Mouse (Mus musculus): ENCODE data around the gene Rbm8a. TPM values are rescaled to one million over a fixed set of nuclear protein-coding genes. Genes with fewer than 3 reads are reported as not detected.

Rbm8a gene
- polyA plus RNA-seq, 1 experiment from 2014 or later, result 78.8 TPM

DNA sequence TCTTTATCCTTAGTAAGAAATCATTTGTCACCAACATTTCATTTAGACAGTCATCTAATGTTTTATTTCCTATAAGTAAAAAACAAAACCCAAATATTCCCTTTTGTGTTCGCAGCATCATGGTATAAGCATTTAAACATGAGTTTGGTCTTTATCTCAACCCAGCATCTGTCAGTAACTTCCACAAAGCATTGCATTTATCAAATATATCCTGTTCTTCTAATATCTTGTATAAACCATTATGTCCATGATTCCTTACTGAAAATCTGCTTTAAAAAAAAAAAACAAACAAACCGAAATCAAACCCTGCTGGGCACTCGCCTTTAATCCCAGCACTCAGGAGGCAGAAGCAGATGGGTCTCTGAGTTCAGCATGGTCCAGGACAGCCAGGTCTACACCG is 23.1 kb upstream of the Rbm8a start:
- no peak overlapping the region for H3K27ac ChIP-seq
- H3K4me3 ChIP-seq (replicated peaks), result no peak overlapping the region
- 78% methylated on average over 4 of the region's 4 CpGs for WGBS (ENCODE audit: insufficient replicate concordance)
- peaks cover under 1% of the 10 kb centered on the region for H3K4me1 ChIP-seq (replicated peaks)
- no peak overlapping the region for H3K4me2 ChIP-seq
- H3K27me3 ChIP-seq, result peaks cover 19% of the 10 kb centered on the region
- no peaks in the 10 kb centered on the region for H3K9me3 ChIP-seq (replicated peaks)
- DNase-seq (no peak), ATAC-seq (ENCODE audit: low read depth) (no peak)
- H3K9ac ChIP-seq, result no peak overlapping the region
- no peaks in the 10 kb centered on the region for H3K36me3 ChIP-seq

DNA sequence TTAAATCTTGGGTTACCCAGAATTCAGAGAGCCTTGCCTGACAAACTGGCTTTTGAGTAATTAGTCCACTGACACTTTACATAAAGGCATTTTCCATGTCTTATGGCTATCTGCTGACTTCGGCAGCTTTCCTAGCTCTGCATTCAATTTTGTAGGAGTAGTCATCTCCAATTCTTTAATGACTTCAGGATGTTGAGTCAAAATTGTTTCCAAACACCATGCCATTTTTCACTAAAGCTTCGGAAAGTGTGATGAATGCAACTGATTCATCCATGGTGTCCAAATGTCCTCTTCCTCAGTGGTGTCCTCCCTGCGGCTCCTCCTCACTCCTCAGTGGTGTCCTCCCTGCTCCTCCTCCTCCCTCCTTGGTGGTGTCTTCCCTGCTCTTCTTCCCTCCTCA is 11.8 kb upstream of the Rbm8a start:
- ATAC-seq (ENCODE audit: low read depth) (no peak), DNase-seq (no peak)
- Histone ChIP-seq H3K4me2 (no peak overlapping the region), H3K4me1 (replicated peaks) (no peaks in the 10 kb centered on the region), H3K27ac (no peak overlapping the region), H3K9me3 (replicated peaks) (no peaks in the 10 kb centered on the region), H3K36me3 (peaks cover 14% of the 10 kb centered on the region), H3K27me3 (no peaks in the 10 kb centered on the region), H3K9ac (no peak overlapping the region), H3K4me3 (replicated peaks) (no peak overlapping the region)
- 82% methylated on average over 3 of the region's 3 CpGs for WGBS (ENCODE audit: insufficient replicate concordance)

DNA sequence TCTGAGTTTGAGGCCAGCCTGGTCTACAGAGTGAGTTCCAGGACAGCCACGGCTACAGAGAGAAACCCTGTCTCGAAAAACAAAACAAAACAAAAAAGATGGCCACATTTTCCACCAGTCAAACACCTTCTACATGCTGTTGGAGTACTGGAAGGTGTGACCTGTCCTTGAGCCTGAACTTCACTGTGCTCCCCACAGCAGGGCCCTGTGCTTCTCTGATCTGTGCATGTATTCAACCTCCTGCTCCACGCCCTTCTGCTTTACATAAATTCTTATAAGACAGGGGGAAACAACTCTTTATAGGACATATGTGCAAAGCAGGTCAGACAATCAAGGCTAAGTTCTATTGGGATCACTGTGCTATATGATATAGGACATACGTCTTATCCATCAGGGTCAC is 6.5 kb upstream of the Rbm8a start:
- Histone ChIP-seq H3K27ac (no peak overlapping the region), H3K4me3 (replicated peaks) (no peak overlapping the region), H3K36me3 (peaks cover 25% of the 10 kb centered on the region), H3K4me2 (no peak overlapping the region), H3K9me3 (replicated peaks) (no peaks in the 10 kb centered on the region), H3K9ac (no peak overlapping the region), H3K27me3 (no peaks in the 10 kb centered on the region), H3K4me1 (replicated peaks) (no peaks in the 10 kb centered on the region)
- ATAC-seq (ENCODE audit: low read depth) (no peak), DNase-seq (no peak)
- WGBS (ENCODE audit: insufficient replicate concordance), result 81% methylated on average over 4 of the region's 4 CpGs

DNA sequence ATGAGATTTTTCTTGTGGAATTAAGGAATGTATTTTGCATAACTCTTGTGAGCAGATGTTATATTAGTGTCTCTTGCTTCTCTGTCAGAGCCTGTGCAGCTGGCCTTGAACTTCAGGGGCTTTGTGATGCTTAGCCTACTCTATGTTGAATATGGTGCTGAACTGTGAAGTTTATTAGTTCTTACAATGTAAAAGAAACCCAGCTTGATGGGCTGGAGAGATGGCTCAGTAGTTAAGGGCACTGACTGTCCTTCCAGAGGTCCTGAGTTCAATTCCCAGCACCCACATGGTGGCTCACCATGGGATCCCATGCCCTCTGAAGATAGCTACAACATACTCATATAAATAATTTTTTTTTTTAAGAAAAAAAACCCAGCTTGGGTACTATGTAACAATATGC is 2.3 kb downstream of the Rbm8a start:
- peaks cover 51% of the 10 kb centered on the region for H3K4me1 ChIP-seq (replicated peaks)
- no peaks in the 10 kb centered on the region for H3K9me3 ChIP-seq (replicated peaks)
- no peak for DNase-seq
- H3K36me3 ChIP-seq, result peaks cover 28% of the 10 kb centered on the region
- no peaks in the 10 kb centered on the region for H3K27me3 ChIP-seq
- no peak overlapping the region for H3K27ac ChIP-seq
- ATAC-seq (ENCODE audit: low read depth), result no peak
- no peak overlapping the region for H3K9ac ChIP-seq
- no peak overlapping the region for H3K4me2 ChIP-seq
- H3K4me3 ChIP-seq (replicated peaks), result no peak overlapping the region

DNA sequence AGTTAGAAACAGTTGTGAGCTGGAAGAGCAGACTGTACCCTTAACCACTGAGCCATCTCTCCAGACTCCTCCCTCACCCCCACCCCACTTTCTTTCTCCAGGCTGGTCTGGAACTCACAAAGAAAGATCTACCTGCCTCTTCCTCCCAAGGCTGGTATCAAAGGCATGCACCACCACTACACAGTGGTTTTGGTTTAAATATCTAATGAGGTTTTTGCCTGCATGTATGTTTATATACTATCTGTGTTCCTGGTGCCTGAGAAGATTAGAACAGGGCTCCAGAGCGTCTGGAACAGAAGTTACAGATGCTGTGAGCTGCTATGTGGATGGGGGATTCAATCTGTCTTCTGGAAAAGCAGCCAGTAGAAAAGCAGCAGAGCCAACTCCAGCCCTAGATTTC is 4.3 kb downstream of the Rbm8a start:
- H3K4me3 ChIP-seq (replicated peaks), result no peak overlapping the region
- no peak overlapping the region for H3K27ac ChIP-seq
- 36% methylated on average over 1 of the region's 1 CpGs for WGBS (ENCODE audit: insufficient replicate concordance)
- 0 out of 2 replicates have a peak overlapping the region, but pooled peaks have one; percentile 93 for H3K4me2 ChIP-seq
- no peak for ATAC-seq (ENCODE audit: low read depth)
- no peak overlapping the region for H3K9ac ChIP-seq
- H3K36me3 ChIP-seq, result peaks cover 39% of the 10 kb centered on the region
- no peaks in the 10 kb centered on the region for H3K27me3 ChIP-seq
- H3K4me1 ChIP-seq (replicated peaks), result peaks cover 47% of the 10 kb centered on the region
- H3K9me3 ChIP-seq (replicated peaks), result no peaks in the 10 kb centered on the region
- DNase-seq, result no peak

DNA sequence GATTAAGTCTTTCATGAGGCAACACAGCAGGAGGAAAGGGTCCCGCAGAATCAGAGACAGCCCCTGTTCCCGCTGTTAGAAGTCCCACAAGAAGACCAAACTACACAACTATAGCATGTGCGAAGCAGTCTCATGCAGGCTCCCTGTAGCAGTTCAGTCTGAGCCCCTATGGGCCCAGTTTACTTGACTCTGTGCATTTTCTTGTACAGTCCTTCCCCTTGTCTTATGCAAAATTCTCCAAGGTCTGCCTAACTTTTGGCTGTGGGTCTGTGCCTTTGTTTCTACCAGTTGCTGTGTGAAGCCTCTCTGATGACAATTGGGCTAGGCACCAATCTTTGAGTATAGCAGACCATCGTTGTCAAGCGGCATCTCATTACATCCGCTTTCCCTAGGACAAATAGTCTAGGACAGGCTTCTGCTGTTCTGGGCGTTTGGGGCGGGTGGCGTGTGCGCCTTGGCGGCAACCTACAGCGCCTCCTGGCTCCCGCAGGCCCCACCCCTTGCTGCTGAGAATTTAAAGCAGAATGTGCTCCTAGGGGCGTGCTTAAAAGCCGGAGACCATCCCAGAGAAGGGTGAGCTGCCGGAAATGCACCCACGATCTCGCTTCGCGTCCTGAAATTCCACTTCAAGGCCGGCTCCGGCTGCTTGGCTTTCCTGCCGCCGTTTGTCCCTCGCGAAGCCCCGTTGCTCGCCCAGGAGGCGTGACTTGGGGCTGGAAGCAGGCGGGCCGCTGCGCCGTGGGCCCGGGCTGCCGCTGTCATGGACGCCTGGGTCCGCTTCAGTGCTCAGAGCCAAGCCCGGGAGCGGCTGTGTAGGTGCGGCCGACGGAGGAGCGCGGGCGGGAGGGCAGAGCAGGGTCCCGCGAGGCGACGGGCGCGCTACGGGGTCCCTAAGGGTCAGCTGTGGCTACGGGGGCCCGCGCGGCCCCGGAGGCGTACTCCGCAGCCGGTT is 5.5 kb downstream of the Rbm8a start, which contains the start of the genes Pex11b and Gm42957:
TSS of gene Pex11b (plus strand) at position 449 of the 952 bp plus-strand sequence.
TSS of gene Gm42957 (plus strand) at position 547 of the 952 bp plus-strand sequence.
- peak within 1 kb of the TSS; percentile 87 for H3K27ac ChIP-seq
- H3K27me3 ChIP-seq, result no peaks in the 10 kb centered on the region
- H3K36me3 ChIP-seq, result peaks cover 44% of the 10 kb centered on the region
- peaks cover 45% of the 10 kb centered on the region for H3K4me1 ChIP-seq (replicated peaks)
- ATAC-seq (ENCODE audit: low read depth) (peak; percentile 90), DNase-seq (peak; percentile 73)
- H3K9me3 ChIP-seq (replicated peaks), result no peaks in the 10 kb centered on the region
- 3% methylated on average over 60 of the region's 60 CpGs for WGBS (ENCODE audit: insufficient replicate concordance)
- H3K4me3 ChIP-seq (replicated peaks), result peak within 1 kb of the TSS; percentile 94
- H3K9ac ChIP-seq, result peak within 1 kb of the TSS; percentile 96
- peak within 1 kb of the TSS; percentile 93 for H3K4me2 ChIP-seq

DNA sequence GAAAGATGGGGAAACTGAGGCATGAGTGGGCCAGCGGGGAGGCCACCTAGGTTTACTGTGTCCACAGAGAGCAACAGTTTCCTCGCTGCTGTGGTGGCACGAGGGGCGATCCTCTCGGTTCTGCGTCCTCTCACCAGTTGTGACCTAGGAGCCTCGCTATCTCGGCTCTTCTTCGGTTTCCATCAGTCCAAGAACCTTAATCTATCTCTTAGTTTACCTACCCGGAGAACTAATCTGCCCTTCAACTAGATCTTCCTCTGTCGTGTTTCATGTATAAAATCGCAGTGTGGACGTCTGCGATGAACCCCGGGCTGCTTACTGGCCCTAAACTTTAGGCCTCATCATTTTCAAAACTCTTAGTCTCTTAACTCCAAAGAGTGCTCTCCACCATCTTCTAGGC is 6.2 kb downstream of the Rbm8a start:
- ATAC-seq (ENCODE audit: low read depth), result peak; percentile 27
- Histone ChIP-seq H3K36me3 (peaks cover 40% of the 10 kb centered on the region), H3K27me3 (no peaks in the 10 kb centered on the region), H3K4me3 (replicated peaks) (peak overlapping the region; percentile 94), H3K9ac (peak overlapping the region; percentile 96), H3K4me1 (replicated peaks) (peaks cover 39% of the 10 kb centered on the region), H3K27ac (peak overlapping the region; percentile 87), H3K9me3 (replicated peaks) (no peaks in the 10 kb centered on the region), H3K4me2 (peak overlapping the region; percentile 93)
- 8% methylated on average over 15 of the region's 15 CpGs for WGBS (ENCODE audit: insufficient replicate concordance)
- DNase-seq, result no peak

DNA sequence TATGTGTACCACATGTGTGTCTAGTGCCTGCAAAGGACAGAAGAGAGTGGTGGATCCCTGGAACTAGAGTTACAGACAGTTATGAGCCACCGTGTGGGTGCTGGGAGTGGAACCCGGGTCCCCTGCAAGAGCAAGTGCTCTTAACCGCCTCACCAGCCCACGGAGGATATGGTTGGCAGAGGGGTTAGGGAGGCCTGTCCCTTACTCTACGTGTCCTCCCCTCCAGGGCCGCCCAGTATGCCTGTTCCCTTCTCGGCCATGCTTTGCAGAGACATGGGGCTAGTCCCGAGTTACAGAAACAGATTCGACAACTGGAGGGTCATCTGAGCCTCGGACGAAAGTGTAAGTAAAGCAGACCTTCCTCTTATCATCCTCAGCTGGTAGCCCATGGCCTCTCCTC is 6.7 kb downstream of the Rbm8a start:
- ATAC-seq (ENCODE audit: low read depth) (no peak), DNase-seq (peak; percentile 4)
- Histone ChIP-seq H3K27ac (peak overlapping the region; percentile 87; the same call in 1 of the 2 replicates), H3K4me2 (peak overlapping the region; percentile 93), H3K9me3 (replicated peaks) (no peaks in the 10 kb centered on the region), H3K27me3 (no peaks in the 10 kb centered on the region), H3K36me3 (peaks cover 36% of the 10 kb centered on the region), H3K9ac (peak overlapping the region; percentile 96), H3K4me1 (replicated peaks) (peaks cover 35% of the 10 kb centered on the region), H3K4me3 (replicated peaks) (peak overlapping the region; percentile 94)
- 49% methylated on average over 11 of the region's 11 CpGs for WGBS (ENCODE audit: insufficient replicate concordance)

DNA sequence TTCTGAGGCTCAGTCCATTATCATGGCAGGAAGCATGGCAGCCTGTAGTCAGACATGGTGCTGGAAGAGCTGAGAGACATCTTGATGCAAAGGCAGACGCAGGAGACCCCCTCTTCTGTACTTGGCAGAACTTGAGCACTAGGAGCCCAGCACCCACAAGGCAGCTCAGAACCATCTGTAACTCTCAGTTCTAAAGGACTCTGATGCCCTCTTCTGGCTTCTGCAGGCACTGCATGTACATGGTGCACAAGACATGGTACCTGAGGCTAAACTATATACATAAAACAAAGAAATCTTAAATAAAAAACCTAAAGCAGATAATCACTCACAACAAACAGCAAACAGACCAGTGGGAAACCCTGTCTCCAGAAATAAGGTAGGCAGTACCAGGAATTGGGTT is 9.5 kb downstream of the Rbm8a start:
- Histone ChIP-seq H3K4me3 (replicated peaks) (no peak overlapping the region), H3K9me3 (replicated peaks) (no peaks in the 10 kb centered on the region), H3K27me3 (no peaks in the 10 kb centered on the region), H3K4me1 (replicated peaks) (peaks cover 26% of the 10 kb centered on the region), H3K9ac (no peak overlapping the region), H3K27ac (no peak overlapping the region), H3K4me2 (no peak overlapping the region), H3K36me3 (peaks cover 33% of the 10 kb centered on the region)
- peak; percentile 53 for DNase-seq
- ATAC-seq (ENCODE audit: low read depth), result no peak
- 66% methylated on average over 1 of the region's 1 CpGs for WGBS (ENCODE audit: insufficient replicate concordance)

DNA sequence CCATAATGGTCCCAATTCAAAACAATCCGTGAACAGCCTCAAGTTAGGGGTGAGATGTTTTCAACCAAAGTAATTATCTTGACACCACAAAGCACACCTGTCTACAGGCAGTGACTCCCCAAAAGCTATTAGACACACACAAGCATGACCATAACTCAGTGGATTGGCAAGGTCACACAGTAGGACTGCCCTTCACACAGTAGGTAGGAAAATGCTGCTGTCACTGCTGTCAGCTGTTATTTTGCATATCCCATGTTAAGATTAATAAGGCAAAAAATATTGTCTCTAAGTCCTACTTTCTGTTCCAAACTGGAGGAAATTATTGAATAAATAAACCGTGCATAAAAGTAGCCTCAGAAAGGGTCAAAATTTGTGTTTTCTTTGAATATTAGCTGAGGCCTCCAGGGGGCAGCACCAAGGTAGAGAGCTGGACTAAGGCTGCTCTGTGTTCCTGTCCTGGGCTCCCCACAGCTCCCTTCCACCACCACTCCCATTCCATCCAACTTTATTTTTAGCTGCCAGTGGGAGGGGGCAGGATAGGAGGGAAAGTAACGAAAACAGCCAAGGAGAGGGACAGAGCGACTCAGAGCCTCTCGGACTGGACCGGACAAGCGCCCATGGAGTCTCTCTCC is 15.4 kb downstream of the Rbm8a start, which contains the start of gene Itga10:
TSS of gene Itga10 (plus strand) at position 567 of the 632 bp plus-strand sequence.
- Histone ChIP-seq H3K9me3 (replicated peaks) (no peaks in the 10 kb centered on the region), H3K9ac (no peak within 1 kb of the TSS), H3K27me3 (no peaks in the 10 kb centered on the region), H3K4me1 (replicated peaks) (0 out of 2 replicates have a peak, but pooled peaks cover 3% of the 10 kb centered on the region), H3K27ac (no peak within 1 kb of the TSS), H3K4me2 (no peak within 1 kb of the TSS), H3K36me3 (peaks cover 24% of the 10 kb centered on the region), H3K4me3 (replicated peaks) (no peak within 1 kb of the TSS)
- peak; percentile 34; the same call in 1 of the 2 replicates for ATAC-seq (ENCODE audit: low read depth)
- 81% methylated on average over 7 of the region's 7 CpGs for WGBS (ENCODE audit: insufficient replicate concordance)
- no peak for DNase-seq

DNA sequence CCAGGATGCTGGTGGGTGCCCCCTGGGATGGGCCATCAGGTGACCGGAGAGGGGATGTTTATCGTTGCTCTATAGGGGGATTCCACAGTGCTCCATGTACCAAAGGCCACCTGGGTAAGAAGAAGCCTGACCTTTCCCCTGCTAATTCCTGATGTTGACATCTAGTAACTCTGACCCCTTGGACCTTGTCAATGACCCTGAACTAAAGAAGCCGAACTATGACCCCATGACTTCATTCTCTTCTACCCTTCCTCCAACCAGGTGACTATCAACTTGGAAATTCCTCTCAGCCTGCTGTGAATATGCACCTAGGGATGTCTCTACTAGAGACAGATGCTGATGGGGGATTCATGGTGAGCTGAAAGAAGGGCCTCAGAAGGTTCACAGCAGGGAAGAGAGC is 17.6 kb downstream of the Rbm8a start:
- ATAC-seq (ENCODE audit: low read depth) (0 out of 2 replicates have a peak, but pooled peaks have one; percentile 18), DNase-seq (no peak)
- H3K9me3 ChIP-seq (replicated peaks), result no peaks in the 10 kb centered on the region
- no peaks in the 10 kb centered on the region for H3K27me3 ChIP-seq
- peaks cover 21% of the 10 kb centered on the region for H3K36me3 ChIP-seq
- no peak overlapping the region for H3K4me2 ChIP-seq
- 0 out of 2 replicates have a peak, but pooled peaks cover 5% of the 10 kb centered on the region for H3K4me1 ChIP-seq (replicated peaks)
- H3K27ac ChIP-seq, result no peak overlapping the region
- H3K9ac ChIP-seq, result no peak overlapping the region
- no peak overlapping the region for H3K4me3 ChIP-seq (replicated peaks)
- 70% methylated on average over 3 of the region's 3 CpGs for WGBS (ENCODE audit: insufficient replicate concordance)

Data from liver, embryonic 13.5 days (tissue).